Mouse (Mus musculus) megakaryocyte-erythroid progenitor cell, adult 5-6 weeks (primary cell): ENCODE measurements around the gene Itprid2. TPM values are rescaled to one million over a fixed set of nuclear protein-coding genes. Genes with fewer than 3 reads are reported as not detected.

Experiments
- ATAC-seq: replicated peaks from 2 replicates; pipeline ENCODE4 v1.8.0; 2016; ENCODE audit warnings: mild to moderate bottlenecking, inconsistent platforms; ENCODE audit not compliant: severe bottlenecking, poor library complexity, low FRiP score, low TSS enrichment
- total RNA-seq, 2 experiments: library from RNA; stranded (forward) in 1 of 2; stranded (reverse) in 1 of 2; fragments of 200-1000, 215-1000 nt in 1 of 2; fragments of >200 nt in 1 of 2; fragmentation: Nextera tagmentation in 1 of 2; gene quantifications; 2 replicates each; pipeline ENCODE4 v1.2.3; 2014 to 2017

Itprid2 gene
- total RNA-seq, 2 experiments from 2014 or later = 10.6 to 10.8 TPM

DNA sequence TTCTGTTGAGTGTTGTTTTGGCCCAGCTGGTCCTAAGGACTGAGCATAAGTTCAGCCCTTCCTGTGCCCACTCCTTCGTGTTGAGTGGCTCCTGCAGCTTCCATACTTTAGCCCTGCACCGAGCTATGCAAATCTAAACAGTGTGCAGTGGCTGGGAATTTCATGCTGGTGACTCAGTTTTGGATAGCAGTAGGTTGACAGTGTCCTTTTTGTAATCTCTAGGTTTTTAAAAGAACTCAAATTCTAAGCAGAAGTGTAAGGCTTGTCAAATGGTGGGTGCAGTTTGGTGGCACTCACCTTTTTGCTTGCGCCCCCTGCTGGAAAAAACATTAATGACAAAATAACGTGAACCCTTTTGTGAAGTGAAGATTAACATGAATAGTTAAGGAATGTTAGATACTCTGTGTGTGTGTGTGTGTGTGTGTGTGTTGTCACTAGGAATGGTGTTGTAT lies 11.1 kb downstream of the Itprid2 start:
- peak; percentile 79 for ATAC-seq

DNA sequence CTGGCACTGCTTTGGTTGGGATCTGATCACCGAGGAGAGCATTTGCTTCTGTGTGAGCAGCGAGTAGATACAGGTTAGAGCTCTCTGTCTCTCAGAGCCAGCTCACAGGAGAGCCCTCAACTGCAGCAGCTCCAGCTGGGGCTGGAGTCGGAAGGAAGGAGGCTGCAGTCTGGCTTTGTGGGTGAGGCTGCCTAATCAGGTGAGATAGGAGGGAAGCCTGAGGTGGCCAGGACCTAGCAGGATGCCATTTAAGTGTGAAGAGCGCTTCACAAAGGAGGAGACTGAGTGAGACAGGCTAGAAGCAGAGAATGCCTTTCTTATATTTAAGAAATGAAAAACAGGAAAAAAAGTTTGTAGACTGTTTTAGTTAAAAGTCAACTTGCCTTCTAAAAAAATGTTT lies 11.9 kb downstream of the Itprid2 start:
- ATAC-seq = no peak

DNA sequence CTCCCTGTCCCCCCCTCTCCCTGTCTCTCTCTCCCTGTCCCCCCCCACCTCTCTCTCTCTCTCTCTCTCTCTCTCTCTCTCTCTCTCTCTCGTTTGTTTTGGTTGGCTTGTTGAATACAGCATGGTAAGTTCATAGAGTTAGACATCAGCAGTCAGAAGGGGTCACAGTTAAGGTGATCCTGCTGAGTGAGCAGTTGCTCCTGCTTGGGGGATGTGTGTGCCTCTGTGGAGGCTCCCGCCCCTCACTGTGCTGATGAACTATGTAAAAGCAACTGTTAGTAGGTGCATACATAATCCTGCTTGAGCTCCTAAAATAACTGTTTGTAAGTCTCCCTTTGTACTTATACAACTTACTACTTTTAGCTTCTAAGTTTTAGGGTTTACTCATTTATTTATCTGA lies 12.6 kb downstream of the Itprid2 start:
- ATAC-seq = no peak

DNA sequence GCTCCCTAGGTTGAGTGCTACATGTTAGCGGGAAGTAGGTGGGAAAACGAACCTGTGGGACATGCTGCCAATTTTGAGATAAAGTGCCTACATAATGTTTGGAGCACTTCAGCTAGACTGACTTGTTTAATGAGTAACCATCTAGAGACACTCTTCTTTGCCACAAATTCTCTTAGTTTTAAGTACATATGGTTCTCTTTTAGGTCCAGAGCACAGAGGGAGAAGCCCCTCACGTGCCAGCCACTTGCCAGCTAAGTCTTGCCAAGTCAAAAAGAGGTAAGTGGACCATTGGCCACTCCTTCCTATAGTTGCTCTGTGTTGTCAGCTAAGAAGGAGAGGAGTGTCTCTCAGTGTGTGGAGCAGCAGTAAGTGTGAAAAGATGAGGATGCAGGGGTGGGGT lies 16.0 kb downstream of the Itprid2 start:
- no peak for ATAC-seq

DNA sequence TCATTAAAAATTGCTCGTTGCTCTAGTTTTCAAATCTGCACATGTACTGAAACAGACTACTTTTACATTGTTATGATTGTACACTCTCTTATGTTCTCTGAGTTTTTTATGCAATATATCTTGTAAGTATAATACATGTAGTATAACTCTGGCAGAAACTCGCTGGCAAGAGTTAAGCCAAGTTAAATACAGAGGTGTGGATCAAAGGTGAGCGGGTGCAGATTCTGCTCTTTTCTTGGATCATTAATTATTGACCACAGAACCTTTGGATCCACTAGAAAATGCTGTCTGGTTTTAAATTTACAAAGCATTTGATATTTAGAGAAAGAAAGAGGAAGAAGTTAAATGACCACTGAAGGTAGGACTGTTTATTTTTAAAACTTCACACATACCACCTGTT lies 16.5 kb downstream of the Itprid2 start:
- no peak for ATAC-seq

DNA sequence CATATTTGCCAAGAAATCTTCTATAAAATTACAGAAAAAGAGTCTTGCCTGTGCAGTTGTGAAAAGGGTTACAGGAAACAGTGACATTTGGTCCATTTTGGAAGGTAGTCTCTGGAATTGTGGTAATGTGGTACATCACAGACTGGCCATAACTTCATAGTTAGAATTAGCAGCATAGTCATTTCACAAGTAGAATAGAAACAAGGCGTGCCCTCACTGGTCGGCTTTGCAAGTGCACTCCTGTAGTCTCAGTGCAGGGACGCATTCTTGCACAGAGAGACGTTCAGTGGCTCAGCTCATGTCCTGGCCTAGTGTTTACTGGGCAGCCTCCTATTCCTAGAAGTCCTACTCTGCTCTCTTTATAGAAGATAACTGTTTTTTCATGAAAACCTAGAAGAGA lies 17.4 kb downstream of the Itprid2 start:
- no peak for ATAC-seq

DNA sequence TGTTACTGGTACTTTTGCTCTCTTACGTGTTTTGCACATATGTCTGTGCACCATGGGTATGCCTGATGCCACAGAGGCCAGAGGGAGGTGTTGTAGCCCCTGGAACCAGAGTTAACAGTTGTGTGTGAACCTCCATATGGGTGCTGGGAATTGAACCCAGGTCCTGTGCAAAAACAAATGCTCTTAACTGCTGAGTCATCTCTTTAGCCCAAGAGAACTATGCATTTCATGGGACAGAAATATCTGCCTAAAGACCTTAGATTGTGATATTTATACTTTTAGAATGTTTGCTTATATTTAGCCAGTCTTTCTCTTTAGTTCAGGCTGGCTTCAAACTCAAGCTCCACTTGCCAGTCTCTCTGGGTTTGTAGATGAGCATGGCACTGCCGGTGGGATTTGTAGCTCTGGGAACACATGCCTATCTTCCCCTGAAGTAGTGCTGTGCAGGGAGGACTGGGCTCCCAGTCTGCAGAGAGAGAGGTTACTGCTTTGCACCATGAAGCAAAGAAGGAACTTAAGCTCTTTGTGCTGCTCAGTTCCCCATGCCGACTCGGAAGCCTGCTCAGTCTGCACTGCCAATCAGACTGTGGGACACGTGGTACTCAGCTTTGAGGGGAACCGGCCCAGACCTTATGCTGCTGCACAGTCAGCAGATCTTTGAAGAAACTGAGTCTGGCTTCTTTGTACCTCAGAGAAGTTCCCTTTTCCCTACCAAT lies 18.1 kb downstream of the Itprid2 start:
- no peak for ATAC-seq

DNA sequence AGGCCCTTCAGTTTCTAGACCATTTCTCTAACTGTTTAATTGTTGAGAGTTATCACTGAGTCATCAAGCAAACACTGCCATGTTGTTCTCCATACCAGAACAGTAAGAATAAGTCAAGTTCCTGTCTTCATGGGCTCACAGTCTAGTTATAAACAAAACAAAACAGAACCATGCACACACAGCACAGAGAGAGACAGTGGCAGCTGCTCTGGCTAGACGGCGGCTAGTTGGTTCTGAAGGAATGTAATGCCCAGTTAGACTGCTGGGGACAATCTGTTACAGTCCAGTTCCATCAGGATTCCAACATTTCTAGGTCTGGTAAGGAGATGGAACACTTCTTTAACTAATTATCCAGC lies 18.6 kb downstream of the Itprid2 start:
- ATAC-seq = no peak

DNA sequence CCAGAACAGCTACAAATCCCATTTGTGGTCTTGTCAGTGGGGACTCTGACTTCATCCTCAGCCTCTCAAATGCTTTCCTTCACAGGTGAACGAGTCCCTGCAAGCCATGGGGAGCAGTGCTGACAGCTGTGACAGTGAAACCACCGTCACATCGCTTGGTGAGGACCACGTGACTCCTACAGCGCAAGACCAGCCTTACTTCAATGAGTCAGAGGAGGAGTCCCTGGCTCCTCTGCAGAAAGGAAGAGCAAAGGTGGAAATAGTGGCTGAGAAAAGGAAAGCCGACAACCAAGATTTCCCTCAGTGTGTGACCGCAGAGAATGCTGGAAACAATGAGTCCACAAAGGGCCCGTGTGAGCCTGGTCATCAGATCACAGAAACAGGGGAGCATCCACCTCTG lies 21.9 kb downstream of the Itprid2 start:
- ATAC-seq = no peak

DNA sequence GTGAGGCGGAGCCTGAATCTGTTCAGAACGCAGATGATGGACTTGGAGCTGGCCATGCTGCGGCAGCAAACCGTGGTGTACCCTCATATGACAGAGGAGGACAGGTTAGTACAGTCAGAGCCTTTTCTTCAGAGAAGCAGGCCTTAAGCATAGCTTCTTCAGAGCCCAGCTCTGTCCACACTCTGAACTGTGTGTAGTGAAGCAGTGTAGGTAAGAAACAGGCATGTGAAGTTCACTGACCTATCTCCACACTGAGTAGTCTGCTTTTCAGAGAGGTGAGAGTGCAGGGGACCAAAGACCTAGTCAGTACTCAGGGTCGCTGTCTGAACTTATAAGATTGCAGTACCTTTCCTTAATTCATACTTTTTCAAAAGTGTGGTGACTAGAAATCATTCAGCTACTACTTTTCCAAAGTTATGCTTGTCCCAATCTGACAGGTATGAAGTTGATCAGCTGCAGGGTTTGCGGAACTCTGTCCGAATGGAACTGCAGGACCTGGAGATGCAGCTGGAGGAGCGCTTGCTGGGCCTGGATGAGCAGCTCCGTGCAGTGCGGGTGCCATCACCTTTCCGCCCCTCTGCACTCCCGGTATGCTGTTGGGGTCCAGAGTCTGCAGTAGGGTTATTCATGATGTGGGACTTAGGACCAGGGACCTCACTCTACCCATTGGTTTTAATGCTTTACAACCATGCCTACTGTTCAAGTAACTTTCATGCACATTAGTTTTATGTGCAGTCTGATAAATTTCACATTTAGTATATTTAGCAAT lies 25.4 kb downstream of the Itprid2 start:
- no peak for ATAC-seq

DNA sequence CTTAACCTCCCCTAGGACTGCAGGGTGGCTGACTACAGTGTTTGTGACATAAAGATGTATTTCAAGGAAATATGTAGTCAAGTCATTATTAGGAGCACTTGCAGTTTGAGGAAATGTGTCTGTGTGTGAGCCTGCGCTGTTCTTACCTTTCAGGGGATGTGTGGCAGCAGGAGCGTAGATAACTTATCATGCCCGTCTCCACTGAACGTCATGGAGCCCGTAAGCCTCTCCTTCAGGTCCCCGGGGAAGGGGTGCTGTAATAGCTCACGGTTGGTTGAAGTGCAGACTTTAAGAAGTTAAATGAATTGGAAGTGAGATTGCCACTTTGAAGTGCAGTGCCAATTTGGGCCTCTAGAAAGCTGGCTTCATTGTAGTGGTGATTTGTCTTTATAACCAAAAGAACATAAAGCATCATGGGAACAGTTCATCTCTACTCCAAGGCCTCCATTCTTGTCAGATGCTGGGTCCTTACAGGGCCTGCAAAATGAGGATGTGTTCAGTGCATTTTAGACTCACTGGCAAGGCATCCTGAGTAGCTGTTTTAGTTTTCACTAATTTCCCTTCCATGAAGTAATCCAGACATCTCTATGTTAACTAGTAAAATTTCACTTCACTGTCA lies 26.4 kb downstream of the Itprid2 start:
- no peak for ATAC-seq

DNA sequence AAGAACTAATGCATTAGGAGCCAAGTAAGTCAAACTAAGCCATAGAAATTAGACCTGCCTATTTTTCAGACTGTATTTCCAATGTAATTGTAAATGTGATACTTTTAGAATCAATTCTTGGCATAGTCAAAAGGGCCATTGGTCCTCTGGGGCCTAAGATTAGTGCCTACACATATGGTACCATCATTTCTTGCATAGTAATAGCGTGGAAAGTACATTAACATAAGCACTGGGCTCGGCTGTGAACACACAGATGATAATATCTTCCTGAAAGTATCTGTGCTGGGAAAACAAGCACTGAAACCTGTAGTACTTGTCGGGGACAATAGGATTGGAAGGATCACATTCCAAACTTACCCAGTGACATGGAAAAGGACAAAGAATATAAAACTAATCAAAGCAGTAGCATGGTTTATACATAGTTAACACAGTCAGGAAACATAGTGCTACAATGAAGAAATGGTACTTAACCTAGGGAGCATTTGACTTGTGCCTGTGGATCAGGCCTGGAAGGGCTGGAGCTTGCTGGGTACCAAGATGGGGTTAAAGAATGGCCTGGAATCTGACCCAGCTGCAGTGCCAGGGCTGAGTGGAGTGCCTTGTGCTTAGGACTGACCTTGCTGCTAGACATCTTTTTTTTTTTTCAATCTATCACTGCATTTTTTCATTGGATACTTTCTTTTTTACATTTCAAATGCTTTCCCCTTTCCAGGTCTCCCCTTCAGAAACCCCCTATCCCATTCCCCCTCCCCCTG lies 29.6 kb downstream of the Itprid2 start:
- no peak for ATAC-seq

DNA sequence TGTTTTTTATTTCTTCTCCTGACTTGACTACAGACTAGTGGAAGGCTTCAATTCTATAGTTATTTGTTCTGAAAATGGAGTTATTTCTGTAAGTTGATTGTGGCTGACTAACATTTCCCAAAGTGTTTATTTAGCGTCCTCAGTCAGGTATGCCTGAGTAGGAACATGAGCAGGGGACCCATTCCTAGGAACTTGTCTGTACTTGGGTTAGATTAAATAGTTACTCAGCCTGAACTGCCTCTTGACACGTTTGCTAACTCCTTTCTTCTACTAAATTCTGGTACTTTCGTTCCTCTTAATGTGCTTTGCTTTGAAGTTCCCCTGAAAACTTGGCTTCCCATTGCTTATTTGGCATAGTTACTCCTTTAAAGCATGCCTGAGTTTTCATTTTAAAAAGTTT lies 30.3 kb downstream of the Itprid2 start:
- no peak for ATAC-seq

DNA sequence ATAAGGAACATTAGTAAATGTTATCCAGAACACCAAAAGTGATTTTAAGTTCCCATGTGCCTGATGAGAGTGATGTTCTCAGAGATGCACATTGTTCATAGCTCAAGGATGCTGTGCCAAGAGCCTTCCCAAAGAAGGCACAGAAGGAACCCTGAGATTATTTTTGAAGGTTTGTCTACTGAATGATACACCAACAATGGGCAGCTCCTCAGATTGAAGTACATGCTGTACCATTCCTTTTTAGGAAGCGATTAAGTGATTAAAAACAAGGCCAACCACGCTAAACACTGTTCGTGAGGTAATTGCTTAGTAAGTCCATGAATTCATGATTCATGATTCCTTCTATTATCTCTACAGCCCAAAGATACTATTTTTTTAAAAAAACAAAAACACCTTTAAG lies 40.1 kb downstream of the Itprid2 start:
- no peak for ATAC-seq

DNA sequence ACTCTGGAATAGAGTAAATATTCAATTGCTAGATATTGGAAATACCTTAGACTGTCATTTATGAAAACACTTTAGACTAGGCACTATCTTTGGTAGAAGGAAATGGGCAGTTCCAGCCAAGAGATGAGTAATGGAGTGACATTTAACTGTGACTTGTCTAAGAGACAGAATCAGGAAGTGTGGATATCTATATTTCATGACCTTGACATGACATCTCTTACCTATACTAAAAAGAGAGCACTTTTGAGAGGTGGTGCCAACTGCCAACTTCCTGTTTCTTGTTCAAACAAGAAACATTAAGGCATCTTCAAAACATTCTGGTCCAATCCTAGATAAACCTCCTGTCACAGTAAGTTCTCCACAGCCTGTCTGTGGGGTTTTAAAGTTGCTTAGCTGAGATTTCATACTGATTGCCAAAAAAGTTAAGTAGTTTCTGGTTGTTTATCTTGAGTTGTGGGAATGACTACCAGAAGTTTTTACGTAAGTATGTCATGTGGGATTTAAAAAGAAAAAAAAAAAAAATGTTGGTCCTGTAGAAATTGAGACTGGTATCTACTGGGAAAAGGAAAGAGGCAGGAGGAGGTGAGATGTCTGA lies 42.6 kb downstream of the Itprid2 start:
- no peak for ATAC-seq

DNA sequence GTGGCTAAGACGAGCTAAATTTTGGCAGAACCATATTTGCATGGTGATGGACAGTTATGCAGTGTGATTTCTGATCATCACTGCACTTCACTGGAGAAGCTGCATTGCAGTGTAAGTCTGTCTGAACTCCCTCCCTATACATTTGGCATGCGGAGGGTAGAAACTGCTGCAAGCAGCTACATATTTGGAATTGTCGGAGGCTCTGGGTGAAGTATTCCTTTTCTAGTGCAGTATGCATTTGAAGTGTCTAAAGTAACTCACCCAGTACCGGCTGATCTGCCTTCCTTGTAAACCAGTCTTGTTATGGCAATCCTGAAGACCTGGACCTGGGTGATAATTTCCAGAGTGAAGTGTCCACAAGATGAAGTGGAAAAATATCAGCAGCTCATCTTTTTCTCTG lies 46.5 kb downstream of the Itprid2 start:
- ATAC-seq = no peak

DNA sequence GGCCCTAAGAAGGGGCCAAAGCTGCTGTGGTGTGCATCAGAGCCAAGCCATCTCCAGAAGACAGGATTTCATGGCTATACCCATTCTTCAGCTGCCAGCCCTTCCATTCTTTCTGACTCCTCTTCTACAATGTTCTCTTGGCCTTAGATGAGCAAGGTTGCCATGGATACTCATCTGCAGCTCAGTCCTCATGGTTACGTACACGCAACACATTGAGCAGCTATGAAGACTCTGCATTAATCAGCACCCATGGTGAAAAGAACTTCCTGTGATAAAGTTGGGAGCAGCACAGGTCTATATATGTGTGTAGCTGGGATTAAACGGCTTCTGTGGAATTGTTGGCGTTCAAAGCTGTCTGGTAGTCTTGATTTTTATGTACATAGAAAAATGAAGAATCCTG lies 48.1 kb downstream of the Itprid2 start:
- ATAC-seq = no peak

DNA sequence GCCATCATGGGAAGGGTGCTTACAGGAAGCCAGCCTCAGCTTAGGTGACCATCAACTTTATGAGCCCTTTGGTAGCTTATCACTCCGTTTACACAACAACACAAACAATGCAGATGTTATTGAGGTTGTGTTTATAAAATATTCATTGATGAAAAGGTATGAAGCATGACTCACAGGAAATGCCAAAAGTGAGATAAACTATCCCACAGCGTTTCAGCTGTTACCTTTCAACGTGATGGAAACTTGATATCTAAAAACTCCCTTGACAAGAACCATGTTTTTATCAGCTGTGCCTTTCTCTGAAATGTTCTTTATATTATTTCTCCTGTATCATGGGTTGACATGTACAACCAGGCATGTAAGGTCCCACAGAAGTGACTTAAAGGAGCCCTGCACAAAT lies 55.7 kb downstream of the Itprid2 start:
- no peak for ATAC-seq

DNA sequence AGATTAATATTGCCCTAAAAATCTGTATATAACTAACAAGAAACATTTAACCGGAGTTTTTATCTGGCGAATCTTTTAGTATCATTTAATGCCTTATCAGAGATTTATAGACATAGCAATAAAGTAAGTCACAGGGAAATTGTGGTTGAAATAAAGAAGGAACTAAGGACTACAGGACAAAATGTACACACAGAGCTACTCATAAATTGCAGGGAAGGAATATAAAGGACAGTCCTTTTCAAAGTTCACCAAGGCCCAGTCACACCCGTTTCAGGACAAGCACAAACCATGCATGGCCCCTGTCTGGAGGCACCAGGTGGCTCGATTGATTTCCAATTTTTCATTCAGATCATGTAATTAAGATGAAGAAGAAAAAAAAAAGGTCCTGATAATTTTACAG lies 60.0 kb downstream of the Itprid2 start:
- ATAC-seq = no peak

DNA sequence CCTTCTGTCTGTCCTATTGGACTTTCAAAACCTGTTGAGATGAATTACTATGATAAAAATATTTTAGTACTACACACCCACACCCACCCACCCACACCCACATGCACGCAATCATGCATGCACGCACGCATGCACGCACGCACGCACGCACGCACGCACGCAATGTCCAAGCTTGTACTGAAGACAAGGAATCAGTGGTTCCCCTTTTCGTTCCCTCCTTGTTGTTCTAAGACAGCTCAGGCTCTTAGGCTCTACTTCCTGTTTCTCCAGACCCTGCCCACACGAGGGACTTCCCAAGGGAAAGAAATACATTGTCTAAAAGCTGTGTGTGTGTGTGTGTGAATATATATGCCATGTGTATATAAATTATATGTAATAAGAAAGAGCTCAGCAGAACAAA lies 60.8 kb downstream of the Itprid2 start:
- no peak for ATAC-seq
